Mouse (Mus musculus) cerebellum, postnatal 25 days (tissue): Measurements from ENCODE around the gene Mertk.
A peak's percentile ranks its signal among the peaks of the same experiment; 100 is the strongest.

Source experiments
- DNase-seq, 2 experiments: peaks; one replicate each; pipeline ENCODE4 v3.0.0; 2021; ENCODE audit warnings: mixed read lengths in 2 of 2

The Mertk gene

GRCm38 (mm10) chr2:128726067-128726466 is 27.3 kb downstream of the Mertk start:
- DNase-seq, result no peak

- DNase-seq, result no peak
These were observed 27.9 kb downstream of the Mertk start for GRCm38 (mm10) chr2:128726626-128727025.

- no peak for DNase-seq
These were observed 28.8 kb downstream of the Mertk start for GRCm38 (mm10) chr2:128727552-128727951.

- DNase-seq, result no peak
These were observed 29.3 kb downstream of the Mertk start for GRCm38 (mm10) chr2:128728066-128728465.

GRCm38 (mm10) chr2:128729141-128729540 is 30.4 kb downstream of the Mertk start:
- no peak for DNase-seq

- no peak for DNase-seq
These were observed 32.8 kb downstream of the Mertk start for GRCm38 (mm10) chr2:128731514-128731913.

- DNase-seq, result no peak
These were observed 33.2 kb downstream of the Mertk start for GRCm38 (mm10) chr2:128731951-128732350.

- no peak for DNase-seq
These were observed 36.3 kb downstream of the Mertk start for GRCm38 (mm10) chr2:128735089-128735488.

GRCm38 (mm10) chr2:128737051-128737450 is 38.3 kb downstream of the Mertk start:
- DNase-seq, result no peak

- no peak for DNase-seq
These were observed 39.0 kb downstream of the Mertk start for GRCm38 (mm10) chr2:128737796-128738195.

GRCm38 (mm10) chr2:128738725-128739258 is 40.0 kb downstream of the Mertk start:
- DNase-seq, result peak; percentile 63 to 68

GRCm38 (mm10) chr2:128745879-128746620 is 47.3 kb downstream of the Mertk start:
- no peak for DNase-seq

GRCm38 (mm10) chr2:128746621-128747151 is 47.9 kb downstream of the Mertk start:
- no peak for DNase-seq

- DNase-seq, result no peak
These were observed 48.8 kb downstream of the Mertk start for GRCm38 (mm10) chr2:128747433-128748028.

- no peak for DNase-seq
These were observed 49.4 kb downstream of the Mertk start for GRCm38 (mm10) chr2:128748171-128748570.

GRCm38 (mm10) chr2:128751030-128751429 is 52.3 kb downstream of the Mertk start:
- DNase-seq, result no peak

GRCm38 (mm10) chr2:128753295-128753873 is 54.6 kb downstream of the Mertk start:
- DNase-seq, result no peak

- no peak for DNase-seq
These were observed 56.5 kb downstream of the Mertk start for GRCm38 (mm10) chr2:128755149-128755691.

GRCm38 (mm10) chr2:128758724-128759340 is 60.1 kb downstream of the Mertk start:
- DNase-seq, result peak; percentile 19 to 51

- no peak for DNase-seq
These were observed 63.3 kb downstream of the Mertk start for GRCm38 (mm10) chr2:128762008-128762407.

- no peak for DNase-seq
These were observed 67.0 kb downstream of the Mertk start for GRCm38 (mm10) chr2:128765787-128766186.

GRCm38 (mm10) chr2:128768545-128769247 is 69.9 kb downstream of the Mertk start:
- no peak for DNase-seq
